Mouse (Mus musculus): ENCODE measurements around the gene Npy5r. TPM values are rescaled to one million over a fixed set of nuclear protein-coding genes. Genes with fewer than 3 reads are reported as not detected.

Npy5r gene
- polyA plus RNA-seq, 1 experiment, result not detected

Other genes with a start within 250 kb of the Npy5r start
- gene Tma16, start 201.6 kb downstream of the Npy5r start, polyA plus RNA-seq (2012; ENCODE audit: insufficient read depth, insufficient read length, missing spikeins), result 3.3 and 3.5 TPM in 2 replicates
- not detected in 2 replicates for gene Tktl2, start 176.4 kb downstream of the Npy5r start, polyA plus RNA-seq (2012; ENCODE audit: insufficient read depth, insufficient read length, missing spikeins)
- gene Npy1r, start 9.1 kb upstream of the Npy5r start, polyA plus RNA-seq (2012; ENCODE audit: insufficient read depth, insufficient read length, missing spikeins), result 1.0 TPM in 1 of 2 replicates, not detected in the other
- 4.8 and 5.9 TPM in 2 replicates for gene Naf1, start 172.1 kb upstream of the Npy5r start, polyA plus RNA-seq (2012; ENCODE audit: insufficient read depth, insufficient read length, missing spikeins)